Mouse (Mus musculus) layer of hippocampus, adult 11-12 months (tissue): ENCODE measurements around the gene Ppp2ca.
"Not testable (repeated sequence)": the region's sequence is repeated elsewhere in the genome, so short reads cannot be mapped to it uniquely, and the experiment has no call there.

ENCODE experiments used
- DNase-seq: peaks from one replicate; pipeline ENCODE4 v3.0.0; 2022; ENCODE audit warnings: low spot score

The Ppp2ca gene

GRCm38 (mm10) chr11:52143675-52144074, 45.2 kb downstream of the Ppp2ca start:
- DNase-seq: peak; percentile 60

- DNase-seq: not testable (repeated sequence)
Observed at GRCm38 (mm10) chr11:52145428-52145827, 46.9 kb downstream of the Ppp2ca start, which contains the start of gene Olfr1373. Gene Olfr1373 (minus strand): TSS chr11:52145528.

GRCm38 (mm10) chr11:52163926-52164325, 65.4 kb downstream of the Ppp2ca start:
- DNase-seq: no peak

GRCm38 (mm10) chr11:52167126-52167525, 68.6 kb downstream of the Ppp2ca start:
- DNase-seq: no peak

GRCm38 (mm10) chr11:52167901-52168302, 69.4 kb downstream of the Ppp2ca start:
- not testable (repeated sequence) for DNase-seq

GRCm38 (mm10) chr11:52168461-52168860, 70.0 kb downstream of the Ppp2ca start:
- no peak for DNase-seq
